Mouse (Mus musculus) adrenal gland, adult 2 months (tissue): ENCODE measurements at regions not wholly inside any gene's neighbourhood (a gene's known extent, or its start where the extent isn't known, plus 50 kb on each side); places are given as distances from the start of the nearest gene placed in this dataset.
A peak's percentile ranks its signal among the peaks of the same experiment; 100 is the strongest.
"Not testable (repeated sequence)": the region's sequence is repeated elsewhere in the genome, so short reads cannot be mapped to it uniquely, and the experiment has no call there.

Source experiments
- DNase-seq: peaks from one replicate; pipeline ENCODE4 v3.0.0; 2021

DNA sequence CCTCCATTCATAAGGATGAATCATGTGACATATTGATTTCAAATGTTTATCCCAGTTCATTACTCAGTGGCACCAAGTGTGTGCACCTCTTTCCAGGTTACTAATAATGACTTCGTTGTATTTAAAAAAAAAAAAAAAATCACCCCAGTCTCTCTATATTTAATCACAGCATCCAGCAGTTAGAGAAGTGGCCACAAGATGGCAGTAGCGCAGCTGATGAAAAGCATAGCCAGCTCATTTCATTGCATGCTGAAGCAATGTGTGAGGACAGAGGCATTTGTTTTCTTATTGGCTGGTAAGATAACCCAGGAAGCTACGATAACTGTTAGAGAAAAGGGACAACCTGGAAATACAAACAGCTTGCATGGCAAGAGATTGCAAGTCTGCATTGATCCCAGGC lies 626.2 kb upstream of the Olfr1507 start:
- DNase-seq: peak; percentile 10

DNA sequence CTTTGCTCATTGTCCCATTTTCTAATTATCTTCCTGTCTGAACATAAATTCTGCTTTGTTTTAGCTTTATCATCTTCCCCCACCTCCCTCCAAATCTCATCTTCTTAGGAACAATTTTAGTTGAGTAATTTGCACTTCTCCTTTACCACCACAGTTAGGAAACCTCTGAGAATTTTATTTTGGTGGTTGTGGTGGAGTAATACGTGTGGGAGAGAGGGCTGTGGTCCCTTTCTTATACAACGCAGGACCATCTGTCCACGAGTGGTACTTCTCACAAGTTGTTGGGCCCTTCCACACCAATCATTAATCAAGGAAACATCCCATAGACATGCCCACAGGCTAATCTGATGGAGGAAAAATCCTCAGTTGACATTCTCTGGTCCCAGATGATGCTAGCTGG lies 614.2 kb upstream of the Olfr1507 start:
- not testable (repeated sequence) for DNase-seq

DNA sequence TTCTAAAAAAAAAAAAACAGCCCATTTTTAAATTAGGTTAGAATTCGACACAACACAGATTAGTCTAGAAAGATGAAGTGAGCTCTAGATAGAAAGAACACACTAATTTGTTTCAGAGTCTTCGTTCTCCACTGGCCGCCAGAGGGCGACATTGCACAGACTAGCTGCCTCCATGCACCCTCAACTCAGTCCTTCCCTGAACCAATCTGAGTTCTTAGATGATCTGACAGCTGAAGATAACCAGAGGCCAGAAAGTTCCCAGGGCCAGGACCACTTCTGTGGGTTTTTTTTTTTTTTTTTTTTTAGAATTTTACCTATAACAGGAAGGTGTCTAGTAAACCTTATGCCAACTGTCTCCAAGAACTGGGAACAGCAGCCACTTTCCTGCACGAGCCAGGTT lies 605.8 kb upstream of the Olfr1507 start:
- not testable (repeated sequence) for DNase-seq

DNA sequence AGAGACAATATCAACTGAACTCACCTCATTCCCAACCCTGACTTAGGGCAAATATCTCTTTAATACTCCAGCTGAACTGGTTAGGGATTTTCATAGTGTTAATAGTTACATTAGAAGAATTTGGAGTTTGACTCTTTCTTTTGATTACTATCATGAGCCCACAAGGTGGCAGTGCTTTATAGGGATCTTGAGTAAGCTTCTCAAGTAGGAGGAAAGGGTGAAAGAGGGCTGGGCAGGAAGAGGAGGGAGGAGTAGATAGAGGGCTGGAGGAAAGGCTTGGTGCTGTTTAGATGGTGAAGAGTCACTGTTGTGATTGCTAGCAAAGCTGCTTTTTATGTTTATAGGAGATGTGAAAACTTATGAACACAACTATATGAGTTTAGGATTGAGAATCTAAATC lies 595.4 kb upstream of the Olfr1507 start:
- not testable (repeated sequence) for DNase-seq

DNA sequence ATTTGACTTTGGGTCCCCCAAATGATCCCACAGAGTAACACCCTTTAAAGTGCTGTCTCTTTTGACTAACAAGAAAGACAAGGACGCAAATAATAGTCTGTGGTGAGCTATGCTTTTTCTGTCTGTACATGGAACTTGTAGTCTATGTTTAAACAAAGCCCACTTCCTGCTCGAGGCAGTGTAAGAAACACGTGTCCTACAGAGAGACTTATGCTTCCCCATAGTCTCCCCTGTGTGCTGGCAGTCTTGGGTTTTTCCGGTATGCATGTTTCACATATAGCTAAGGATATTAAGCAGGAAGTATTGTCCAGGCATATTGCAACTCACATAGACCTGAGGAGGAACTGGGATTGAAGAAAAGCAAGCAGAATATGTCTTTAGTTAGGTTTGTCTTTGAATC lies 586.3 kb upstream of the Olfr1507 start:
- not testable (repeated sequence) for DNase-seq

DNA sequence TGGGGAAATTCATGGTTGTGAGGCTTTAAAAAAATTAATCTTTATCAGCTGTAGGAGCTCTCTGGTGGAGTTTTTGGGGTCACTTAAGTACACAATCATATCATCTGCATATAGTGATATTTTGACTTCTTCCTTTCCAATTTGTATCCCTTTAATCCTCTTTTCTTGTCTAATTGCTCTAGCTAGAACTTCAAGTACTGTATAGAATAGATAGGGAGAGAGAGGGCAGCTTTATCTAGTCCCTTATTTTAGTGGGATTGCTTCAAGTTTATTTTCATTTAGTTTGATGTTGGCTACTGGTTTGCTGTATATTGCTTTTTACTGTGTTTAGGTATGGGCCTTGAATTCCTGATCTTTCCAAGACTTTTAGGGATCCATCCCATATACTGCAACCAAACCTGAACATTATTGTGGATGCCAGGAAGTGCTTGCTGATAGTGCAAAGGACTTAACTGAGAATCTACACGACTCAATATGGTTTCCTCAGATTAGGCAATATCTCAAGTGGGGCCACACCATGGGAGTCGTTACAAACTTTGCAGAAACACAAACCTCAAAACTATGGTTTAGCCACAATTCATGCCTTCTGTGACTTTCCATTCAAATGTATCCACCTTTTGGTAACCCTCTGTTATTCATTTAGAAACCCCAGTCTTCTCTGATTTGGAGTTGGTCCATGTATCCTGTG lies 585.6 kb upstream of the Olfr1507 start:
- DNase-seq: not testable (repeated sequence)

DNA sequence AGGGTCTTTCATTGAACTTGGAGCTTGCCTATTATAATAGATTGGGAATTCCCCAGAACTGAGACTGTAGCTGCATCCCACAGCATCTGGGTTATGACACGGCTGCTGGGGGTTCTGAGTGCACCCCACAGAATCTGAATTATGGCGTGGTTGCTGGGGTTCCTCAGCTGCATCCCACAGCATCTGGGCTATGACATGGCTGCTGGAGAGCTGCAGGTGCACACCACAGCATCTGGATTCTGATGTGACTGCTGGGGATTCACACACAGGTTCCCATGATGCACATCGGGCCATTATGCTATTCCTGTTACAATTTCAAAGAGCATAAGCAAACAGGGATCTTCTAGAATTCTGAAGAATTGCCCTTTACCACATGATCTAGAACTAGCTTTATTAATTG lies 585.0 kb upstream of the Olfr1507 start:
- not testable (repeated sequence) for DNase-seq

DNA sequence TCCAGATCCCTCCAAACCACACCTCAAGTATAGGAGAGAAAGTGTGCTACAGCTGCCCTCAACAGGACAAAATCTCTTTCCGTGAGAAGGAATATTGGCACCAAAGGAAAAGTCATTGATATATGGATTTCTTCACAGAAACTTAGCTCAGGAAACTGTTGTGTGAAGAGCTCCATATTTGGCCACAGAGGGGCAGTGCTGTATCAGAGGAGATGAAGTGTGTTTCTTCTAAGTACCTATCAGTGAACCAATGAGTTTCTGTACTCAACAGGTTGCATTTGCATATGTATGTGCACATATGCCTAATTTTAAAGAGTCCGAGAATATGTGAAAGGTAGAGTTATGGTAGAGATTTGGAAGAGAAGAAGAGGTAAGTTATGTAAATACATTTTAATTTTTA lies 580.4 kb upstream of the Olfr1507 start:
- DNase-seq: not testable (repeated sequence)

DNA sequence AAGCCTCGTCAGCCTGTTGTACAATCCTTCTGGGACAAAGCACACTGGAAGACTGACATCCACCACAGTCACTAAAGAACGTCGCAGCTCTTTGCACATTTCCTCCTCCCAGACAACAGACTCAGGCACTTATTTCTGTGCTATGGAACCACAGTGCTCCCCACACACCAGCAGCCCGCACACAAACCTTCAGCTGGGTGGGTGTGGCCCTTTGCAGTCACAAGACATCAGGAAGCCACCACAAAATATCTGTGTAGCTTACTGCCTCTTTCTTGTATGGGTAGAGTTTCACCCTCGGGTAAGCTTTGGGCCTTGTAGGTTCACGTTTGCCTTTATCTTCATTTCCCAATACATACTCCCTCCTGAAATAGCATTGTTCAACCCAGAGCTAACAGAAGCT lies 577.6 kb upstream of the Olfr1507 start:
- not testable (repeated sequence) for DNase-seq

DNA sequence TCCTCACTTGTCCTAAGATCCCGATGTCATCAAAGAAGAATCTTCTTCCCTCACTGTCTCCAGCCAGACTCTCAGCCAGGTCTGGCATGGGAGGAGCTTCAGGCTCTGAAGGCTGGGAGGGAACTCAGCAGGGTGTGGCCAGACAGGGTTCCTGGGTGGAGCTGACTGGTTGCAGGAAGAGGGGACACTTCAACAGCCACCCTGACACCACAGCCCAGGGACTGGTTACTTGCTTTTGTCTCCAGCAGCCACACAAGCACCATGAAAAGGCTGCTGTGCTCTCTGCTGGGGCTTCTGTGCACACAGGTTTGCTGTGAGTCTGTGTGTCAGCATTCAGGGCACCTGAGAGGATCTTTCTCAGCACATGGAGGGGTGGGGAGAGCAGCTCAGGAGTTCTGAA lies 577.0 kb upstream of the Olfr1507 start:
- DNase-seq: not testable (repeated sequence)

DNA sequence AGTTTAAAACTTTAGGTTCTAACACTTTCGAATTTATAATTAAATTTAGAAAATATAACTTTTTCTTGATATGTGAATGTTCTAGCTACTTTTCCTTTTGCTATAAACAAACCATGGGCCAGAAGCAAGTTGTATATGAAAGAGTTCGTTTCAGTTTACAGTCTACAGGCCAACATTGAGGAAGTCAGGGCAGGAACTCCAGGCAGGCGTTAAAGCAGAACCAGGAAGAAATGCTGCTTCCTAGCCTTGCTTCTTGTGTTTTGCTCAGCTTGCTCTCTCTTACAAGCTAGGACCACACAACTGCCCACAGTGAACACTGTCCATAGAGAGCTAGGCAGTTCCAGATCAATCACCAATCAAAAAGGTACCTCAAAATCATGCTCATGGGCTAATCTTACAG lies 558.9 kb upstream of the Olfr1507 start:
- DNase-seq: not testable (repeated sequence)

DNA sequence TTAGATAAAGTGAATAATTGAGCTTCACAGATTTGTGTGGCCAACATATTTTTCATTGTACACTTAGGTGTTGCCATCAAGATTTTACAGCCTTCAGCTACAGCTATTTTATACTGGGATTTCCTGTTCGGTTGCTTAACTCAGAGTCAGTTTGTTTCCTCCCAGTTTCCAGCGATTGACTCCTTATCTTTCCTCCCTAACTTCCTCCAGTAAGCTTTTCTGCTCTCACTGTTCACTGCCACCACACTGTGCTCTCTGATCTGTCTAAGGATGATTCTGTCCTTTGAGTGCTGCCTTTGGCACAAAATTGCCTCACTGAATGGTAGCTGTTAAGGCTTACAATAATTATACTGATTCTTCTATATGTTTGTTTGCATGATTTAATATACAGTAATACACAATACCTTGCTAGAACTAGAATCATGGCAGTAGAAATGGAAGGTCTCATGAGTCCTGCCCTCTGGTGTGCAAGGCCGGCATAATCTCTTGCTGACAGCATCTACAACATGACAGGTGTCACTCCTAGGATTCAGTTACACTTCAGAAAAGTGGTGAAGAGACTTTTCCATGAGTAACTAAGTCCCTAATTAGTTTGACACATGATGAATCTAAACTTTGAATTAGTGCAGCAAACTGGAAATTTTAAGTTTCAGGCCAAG lies 558.0 kb upstream of the Olfr1507 start:
- DNase-seq: not testable (repeated sequence)

DNA sequence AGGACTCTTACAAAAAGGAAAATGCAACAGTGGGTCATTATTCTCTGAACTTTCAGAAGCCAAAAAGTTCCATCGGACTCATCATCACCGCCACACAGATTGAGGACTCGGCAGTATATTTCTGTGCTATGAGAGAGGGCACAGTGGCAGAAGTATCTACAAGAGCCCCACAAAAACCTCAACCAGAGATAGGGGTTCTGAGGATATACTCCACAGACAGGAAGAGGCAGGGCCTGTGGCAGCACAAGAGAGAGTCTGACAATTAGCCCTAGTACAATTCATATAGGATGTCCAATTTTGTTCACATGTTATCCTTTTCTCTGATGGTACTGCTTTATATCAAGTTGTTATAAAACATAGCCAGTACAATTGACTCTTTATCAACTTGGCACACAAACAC lies 552.1 kb upstream of the Olfr1507 start:
- not testable (repeated sequence) for DNase-seq

DNA sequence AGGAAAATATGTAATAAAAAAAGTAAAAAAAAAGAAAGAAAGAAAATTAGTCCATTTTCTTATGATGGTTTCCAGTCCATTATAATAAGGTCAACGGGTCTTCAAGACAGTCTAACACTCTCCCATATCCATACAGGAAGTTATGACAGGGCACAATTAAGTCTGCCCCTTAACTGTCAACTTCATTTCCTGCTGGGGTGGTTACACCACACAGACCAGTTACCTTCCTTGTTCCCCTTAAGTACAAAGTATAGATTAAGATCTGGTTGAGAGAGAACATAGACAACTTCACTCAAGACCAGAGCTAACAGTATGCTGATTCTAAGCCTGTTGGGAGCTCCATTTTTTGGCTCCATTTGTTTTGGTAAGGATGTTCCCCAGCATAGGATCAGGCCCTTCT lies 551.4 kb upstream of the Olfr1507 start:
- DNase-seq: not testable (repeated sequence)

DNA sequence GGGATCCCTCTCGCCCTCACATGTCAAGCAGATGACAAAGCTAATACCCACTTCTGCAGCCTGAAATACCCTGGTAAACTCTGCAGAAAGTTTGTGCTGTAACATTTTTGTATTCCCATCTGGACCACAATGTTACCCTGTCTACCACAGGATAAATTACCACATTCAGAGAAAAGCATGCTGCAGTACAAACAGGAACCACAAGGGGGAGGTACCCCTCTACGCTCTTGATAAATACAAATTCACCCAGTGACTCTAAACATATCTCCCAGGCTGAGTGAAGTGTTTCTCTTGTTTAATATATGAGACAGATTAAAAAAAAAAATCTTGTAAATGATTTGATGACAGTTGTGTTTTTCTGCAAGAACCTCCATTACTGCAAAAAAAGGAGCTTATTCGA lies 549.8 kb upstream of the Olfr1507 start:
- DNase-seq: not testable (repeated sequence)

DNA sequence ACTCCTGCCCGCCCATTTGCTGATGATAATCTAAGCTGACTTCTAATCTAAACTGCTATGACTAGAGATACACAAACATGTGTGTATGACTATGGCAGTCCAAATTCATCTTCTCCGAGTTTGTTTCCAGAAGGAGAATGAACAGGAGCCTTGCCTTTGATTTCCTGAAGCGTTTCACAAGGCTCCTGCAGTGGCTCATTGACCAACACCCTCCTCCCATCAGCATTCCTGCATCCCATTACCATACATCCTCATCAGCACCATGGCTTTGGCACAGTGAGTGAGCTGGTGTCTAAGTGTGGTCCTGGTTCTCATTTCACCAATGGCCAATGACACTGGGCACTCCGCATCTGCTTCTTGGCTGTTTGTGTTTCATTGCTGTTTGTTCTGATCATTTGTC lies 548.6 kb upstream of the Olfr1507 start:
- DNase-seq: not testable (repeated sequence)

DNA sequence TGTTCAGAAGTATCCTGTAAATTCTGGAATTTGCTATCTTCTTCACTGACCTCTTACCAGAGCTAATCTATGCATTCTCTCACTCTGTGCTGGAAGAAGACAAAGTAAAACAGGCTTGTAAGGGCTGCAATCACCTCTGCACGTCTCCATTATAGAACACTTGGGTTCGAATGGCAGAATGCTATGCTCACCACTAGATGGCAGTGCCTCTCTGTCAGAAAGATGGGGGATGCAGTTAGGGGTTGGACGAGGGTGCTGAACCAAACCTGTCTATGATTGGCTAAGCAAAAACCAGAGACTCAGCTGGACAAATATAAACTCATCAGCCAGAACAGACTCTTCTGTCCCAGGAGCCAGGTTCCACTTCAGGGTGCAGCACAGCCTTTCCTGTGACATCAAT lies 546.5 kb upstream of the Olfr1507 start:
- not testable (repeated sequence) for DNase-seq

DNA sequence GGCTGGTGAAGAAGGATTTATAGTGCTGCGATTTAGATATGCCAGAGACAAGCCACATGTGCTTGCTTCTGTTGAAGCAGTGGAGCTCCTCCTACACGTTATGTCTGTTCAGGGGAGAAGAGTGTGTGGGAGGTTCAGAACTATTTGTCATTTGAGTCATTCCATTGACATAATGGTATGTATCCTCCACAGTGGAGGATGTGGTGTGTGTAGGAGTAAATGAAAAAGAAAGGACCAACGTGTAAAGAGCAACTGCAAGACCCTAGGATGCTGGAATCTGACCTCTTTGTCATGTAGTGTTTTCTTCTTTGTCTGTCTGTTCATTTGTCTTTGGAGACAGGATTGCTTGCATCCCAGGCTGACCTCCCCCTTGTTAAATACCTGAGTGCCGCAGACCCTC lies 543.9 kb upstream of the Olfr1507 start:
- DNase-seq: not testable (repeated sequence)

DNA sequence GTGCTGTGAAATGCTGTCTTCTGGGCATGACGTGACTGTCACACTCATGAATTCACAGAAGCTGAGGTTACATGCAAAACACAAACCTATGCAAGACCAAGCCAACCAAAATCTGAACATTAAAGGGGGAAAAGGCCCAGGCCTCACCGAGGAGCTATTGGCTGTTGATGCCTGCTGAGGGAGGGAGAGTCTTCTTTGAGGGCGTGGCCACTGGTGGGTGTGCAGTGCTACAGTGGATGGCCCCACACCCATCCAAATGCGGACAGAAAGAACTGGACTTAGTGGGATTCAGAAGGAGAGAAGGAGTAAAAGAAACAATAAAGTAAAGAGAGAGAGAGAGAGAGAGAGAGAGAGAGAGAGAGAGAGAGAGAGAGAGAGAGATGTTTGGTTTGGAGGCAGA lies 539.4 kb upstream of the Olfr1507 start:
- DNase-seq: not testable (repeated sequence)

DNA sequence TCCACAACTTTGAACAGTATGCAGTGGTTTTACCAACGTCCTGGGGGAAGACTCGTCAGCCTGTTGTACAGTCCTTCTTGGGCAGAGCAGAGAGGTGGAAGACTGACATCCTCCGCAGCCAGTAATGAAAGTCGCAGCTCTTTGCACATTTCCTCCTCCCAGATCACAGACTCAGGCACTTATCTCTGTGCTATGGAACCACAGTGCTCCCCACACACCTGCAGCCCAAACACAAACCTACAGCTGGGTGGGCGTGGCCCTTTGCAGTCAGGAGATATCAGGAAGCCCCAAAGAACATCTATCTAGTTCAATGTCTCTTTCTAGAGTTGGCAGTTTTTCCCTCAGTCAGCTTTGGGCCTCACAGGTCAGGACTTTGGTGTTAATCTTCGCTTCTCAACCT lies 537.7 kb upstream of the Olfr1507 start:
- DNase-seq: not testable (repeated sequence)

DNA sequence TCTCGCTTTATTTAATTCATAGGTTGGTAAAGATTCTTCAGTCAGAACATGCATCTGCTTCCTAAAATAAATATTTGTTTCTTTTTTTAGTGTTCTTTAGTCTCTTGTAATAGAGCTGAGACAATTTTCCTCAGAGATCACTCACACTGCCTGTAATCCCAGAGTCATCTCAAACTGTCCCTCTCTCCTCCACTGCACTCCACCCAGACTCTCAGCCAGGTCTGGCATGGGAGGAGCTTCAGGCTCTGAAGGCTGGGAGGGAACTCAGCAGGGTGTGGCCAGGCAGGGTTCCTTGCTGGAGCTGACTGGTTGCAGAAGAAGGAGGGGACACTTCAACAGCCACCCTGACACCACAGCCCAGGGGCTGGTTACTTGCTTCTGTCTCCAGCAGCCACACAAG lies 536.9 kb upstream of the Olfr1507 start:
- not testable (repeated sequence) for DNase-seq

DNA sequence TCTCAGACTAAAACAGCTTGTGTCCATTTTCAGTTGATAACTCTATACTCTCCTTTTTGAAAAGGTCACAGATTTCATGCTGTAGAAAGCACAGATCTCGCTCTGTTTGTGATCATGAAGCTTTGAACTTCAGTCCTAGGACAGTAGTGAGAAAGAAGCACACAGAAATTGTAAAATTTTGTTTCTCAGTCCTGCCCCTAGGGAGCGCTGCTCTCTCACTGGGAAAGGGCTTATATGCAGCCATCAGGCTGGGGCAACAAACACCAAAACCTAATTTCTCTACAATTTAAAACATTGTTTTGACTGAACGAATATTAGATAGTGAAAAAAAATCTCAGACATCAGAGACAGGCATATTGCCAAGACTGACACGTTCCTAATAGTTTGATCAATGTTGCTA lies 534.7 kb upstream of the Olfr1507 start:
- not testable (repeated sequence) for DNase-seq

DNA sequence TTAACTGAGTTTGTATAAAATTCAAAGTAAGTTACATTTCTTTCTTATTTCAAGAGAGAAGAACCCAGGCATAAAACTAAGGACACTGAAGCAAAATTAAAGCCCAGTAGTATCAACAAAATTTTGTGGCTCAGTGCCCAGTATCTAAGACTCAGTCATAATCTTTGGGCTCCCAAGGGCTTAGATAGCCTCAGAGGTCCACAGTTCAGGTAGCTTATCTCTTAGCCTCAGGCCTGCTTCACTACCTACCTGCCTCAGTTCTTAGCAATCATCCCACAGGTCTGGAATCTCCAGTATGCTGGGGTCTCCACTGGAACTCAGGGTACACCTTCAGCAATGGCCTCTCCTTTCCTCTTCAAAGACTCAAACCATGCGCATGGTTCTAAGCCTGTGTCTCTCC lies 531.4 kb upstream of the Olfr1507 start:
- DNase-seq: not testable (repeated sequence)

DNA sequence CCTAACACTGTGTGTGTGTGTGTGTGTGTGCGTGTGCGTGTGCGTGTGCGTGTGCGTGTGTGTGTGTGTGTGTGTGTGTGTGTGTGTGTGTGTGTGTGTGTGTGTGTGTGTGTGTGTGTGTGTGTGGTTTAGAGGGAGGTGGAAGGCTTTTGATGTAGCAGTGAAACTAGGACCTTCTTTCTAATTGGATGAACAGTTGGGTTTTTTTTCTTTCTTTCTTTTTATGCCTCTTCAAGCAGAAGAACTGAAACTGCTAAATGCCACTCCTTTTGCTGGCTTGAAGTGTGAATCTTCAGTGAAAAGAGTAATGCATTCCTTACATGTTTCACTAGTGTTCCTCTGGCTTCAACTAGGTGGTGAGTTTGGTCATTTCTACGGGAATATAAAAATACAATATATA lies 524.6 kb upstream of the Olfr1507 start:
- DNase-seq: not testable (repeated sequence)
